Mouse (Mus musculus): Measurements from ENCODE around the gene Slc16a13.

DNA sequence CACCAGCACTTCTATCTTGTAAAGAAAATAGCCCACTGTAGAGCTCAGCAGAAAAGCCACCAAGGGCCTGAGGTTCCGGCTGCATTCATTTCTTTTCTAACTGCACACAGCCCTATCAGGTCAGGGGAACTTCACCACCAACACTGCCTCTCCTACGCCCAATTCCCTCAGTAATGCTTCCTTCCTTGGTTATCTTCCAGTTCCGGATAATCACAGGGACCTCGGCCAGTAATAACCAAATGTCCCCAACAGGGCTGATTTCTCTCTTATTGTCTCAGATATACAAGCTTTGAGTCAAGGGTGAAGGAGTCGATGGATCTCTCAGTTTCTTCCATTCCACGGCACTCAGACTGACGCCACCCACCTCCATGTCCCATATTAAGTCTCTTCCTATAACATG lies 13.6 kb downstream of the Slc16a13 start:
- no peak for TF ChIP-seq CTCF (IDR thresholded peaks at IDR 0.05; ENCODE audit: low read depth, low read length)
- TF ChIP-seq POLR2A (IDR thresholded peaks at IDR 0.05; ENCODE audit: extremely low read depth, insufficient read depth, low read length) = no peak
